Mouse (Mus musculus) liver, embryonic 14.5 days (tissue): ENCODE measurements at regions not wholly inside any gene's neighbourhood (a gene's known extent, or its start where the extent isn't known, plus 50 kb on each side); places are given as distances from the start of the nearest gene placed in this dataset.

Source experiments
- CTCF ChIP-seq: IDR thresholded peaks from 2 replicates; pipeline ENCODE4 v1.5.1; 2016; ENCODE audit warnings: antibody characterized with exemption, low read depth, control low read depth
- EP300 ChIP-seq: IDR thresholded peaks from 2 replicates; pipeline ENCODE4 v1.6.1; 2016; ENCODE audit warnings: antibody characterized with exemption, low read depth

- no peak for TF ChIP-seq CTCF
- no peak for TF ChIP-seq EP300
Observed at GRCm38 (mm10) chr3:39609937-39610336, 723.2 kb downstream of the Fat4 start.
